Mouse (Mus musculus): ENCODE results near the gene Ppox.

Gene Ppox

DNA sequence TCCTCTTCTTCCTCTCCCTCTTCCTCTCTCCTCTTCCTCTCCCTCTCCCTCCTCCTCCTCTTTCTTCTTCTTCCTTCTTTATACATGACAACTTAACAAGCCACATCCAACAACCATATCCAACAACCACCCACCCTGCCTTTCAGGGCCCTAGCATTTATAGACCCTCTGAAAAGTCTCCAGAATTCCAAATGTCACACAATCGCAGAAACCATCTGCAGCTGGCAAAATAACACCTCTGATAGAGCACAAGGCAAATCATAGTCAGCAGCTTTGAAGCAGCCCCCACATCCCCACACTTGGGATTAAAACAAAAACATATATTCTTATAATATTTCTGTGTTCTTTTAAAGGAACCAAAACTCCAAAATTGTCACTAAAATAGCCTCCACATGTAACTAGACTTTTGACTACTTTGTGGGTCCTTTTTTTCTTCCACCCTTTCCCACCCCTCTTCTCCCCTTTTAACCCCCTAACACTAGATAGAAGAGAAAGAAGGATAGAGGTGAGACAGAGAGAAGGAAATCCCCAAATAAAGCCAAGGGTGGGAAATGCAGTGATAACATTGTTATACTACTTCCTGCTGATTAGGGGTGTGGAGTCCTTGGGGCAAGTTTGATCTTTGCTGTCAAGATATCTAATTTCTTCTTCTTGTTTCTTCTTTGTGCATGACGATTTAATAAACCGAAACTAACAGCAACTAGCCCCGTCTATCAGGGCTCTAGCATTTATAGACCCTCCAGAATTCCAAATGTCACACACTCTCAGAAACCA is 14.8 kb downstream of the Ppox start:
- no peak for DNase-seq (ENCODE audit: low spot score)

DNA sequence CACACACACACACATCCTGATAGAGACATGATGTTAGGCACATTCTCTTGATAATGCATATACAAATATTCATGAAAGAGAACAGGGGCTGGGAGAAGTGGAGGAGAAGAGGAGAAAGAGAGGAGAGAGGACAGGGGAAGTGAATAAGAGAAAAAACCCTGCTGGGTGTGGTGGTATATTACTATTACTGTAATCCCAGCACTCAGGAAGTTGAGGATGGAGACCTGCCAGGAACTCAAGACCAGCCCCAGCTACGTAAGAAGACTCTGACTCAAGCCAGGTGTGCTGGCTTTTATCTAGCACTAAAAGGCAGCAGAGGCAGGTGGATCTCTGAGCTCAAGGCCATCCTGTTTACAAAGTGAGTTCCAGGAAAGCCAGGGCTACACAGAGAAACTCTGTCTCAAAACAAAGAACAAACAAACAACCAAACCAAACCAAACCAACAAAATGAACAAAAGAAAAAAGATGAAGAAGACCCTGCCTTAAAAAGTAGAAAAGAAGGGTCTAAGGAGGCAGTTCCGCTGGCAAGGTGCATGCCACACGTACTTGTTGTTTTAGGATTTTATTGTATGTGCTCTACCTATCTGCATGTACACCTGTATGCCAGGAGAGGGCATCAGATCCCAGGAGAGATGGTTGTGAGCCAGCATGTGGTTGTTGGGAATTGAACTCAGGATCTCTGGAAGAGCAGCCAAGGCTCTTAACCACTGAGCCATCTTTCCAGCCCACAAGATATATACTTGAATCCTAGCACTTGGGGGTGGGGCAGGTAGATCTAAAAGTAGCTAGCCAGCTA is 17.1 kb downstream of the Ppox start:
- DNase-seq (ENCODE audit: low spot score), result no peak

DNA sequence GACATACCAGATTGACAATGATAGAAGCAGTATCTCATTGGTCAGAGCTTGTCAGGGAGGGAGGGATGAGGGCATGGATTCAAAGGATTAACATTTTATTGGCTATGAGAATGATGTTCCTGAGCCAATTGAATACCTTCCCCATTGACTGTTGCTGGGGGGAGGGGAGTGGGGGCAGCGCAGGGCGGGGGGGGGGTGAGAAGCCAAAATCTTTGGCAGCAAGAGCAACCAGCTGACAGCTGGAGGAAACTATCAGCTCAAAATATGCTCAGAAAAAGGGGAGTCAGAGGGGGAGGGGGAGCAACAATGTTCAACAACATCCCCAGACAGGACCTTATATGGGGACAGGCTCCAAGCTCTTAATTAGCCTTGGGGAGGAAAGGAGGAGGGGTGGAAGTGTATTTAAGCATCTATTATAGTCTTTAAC is 17.8 kb downstream of the Ppox start:
- no peak for DNase-seq (ENCODE audit: low spot score)

DNA sequence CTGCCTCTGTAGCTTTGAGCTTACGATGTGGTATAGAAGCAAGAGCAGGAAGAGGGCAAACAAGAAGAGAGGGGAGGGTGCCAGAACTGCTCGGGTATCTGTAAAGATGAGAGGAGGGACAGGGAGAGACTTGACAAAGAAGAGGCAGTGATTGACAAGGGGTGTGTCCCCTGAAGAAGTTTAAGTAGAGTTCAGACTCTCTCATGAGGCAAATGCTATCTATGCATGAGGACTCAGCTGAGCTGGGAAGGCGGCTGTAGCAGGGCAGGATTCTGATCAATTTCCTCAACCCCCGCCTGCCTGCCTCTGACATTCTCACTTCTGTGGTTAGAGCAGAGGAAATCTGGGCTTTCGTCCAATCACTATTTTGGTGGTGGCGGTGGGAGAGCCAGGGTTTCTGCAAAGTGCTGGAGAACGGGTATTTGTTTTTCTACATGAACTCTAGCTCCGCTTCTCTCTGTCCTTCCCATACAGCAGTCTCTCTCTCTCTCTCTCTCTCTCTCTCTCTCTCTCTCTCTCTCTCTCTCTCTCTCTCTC is 18.3 kb downstream of the Ppox start:
- DNase-seq (ENCODE audit: low spot score), result peak; percentile 58

DNA sequence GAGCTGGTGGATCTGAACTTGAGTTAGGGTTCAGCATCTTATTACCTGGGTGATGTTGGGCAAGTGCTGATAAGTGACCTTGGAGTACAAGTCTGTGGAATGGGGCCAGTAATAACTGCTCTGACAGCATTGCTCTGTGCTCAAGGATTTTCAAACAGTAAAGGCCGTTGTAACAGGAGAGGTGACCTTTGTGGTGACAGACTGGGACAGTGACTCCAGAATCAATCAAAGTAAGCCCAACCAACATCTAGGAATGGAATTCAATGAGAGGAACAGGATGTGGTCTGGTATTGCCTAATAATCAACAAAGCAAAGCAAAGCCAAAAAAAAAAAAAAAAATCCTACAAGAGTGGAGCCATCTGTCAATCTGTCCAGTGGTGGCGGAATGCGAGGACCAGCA is 20.7 kb downstream of the Ppox start:
- DNase-seq (ENCODE audit: low spot score), result no peak

DNA sequence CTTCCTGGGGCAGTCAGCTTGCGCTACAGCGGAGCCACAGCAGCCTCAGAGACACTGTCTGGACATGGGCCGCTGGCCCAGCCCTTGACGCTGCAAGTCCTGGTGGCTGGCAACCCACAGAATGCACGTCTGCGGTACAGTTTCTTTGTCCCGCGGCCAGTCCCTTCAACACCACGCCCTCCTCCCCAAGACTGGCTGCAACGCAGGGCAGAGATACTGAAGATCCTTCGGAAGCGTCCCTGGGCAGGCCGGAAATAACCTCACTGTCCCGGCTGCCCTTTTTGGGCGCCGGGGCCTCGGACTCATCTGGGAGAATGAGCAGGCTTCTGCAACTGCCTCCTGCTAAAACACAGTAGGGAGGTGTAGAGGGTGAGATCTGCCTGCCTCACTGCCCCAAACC is 22.1 kb downstream of the Ppox start:
- no peak for DNase-seq (ENCODE audit: low spot score)

DNA sequence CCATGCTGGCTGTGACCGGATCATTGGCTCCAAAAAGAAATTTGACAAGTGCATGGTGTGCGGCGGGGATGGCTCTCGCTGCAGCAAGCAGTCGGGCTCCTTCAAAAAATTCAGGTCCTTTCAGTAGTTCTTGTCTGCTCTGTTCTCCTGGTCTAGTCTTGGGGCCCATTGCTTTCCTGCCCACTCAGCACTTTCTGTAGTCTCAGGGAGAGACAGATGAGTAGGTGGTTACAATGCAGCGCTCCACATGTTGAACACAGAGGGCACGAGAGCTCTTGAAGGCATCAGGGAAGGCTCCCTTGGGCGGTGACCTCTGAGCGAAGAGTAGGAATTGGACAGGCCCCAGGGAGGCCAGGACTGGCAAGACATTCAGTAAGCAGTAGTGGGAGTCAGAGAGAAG is 23.2 kb downstream of the Ppox start:
- no peak for DNase-seq (ENCODE audit: low spot score)

DNA sequence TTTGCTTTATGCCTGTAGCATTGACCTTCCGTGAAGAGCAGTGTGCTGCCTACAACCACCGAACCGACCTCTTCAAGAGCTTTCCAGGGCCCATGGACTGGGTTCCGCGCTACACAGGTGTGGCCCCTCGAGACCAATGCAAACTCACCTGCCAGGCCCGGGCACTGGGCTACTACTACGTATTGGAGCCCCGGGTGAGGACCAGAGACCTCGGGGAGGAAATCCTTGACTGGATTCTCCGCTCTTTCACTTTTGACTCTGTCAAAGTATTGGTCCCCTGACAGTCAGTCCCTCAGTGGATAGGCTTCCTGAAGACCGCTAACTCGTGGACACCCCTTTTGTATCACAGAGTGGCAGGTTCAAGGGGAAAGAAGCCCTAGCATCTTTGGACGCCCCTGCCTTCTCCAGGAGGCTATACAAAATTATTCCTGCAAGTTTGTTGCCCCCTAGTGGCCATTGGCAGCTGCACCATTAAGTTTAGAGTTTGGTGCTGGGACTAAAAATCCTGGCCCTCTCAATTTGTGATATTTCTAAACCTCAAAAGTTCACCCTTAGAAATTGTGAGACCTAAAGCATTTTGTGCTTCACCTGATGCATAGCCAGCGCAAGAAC is 23.9 kb downstream of the Ppox start:
- DNase-seq (ENCODE audit: low spot score), result peak; percentile 61

DNA sequence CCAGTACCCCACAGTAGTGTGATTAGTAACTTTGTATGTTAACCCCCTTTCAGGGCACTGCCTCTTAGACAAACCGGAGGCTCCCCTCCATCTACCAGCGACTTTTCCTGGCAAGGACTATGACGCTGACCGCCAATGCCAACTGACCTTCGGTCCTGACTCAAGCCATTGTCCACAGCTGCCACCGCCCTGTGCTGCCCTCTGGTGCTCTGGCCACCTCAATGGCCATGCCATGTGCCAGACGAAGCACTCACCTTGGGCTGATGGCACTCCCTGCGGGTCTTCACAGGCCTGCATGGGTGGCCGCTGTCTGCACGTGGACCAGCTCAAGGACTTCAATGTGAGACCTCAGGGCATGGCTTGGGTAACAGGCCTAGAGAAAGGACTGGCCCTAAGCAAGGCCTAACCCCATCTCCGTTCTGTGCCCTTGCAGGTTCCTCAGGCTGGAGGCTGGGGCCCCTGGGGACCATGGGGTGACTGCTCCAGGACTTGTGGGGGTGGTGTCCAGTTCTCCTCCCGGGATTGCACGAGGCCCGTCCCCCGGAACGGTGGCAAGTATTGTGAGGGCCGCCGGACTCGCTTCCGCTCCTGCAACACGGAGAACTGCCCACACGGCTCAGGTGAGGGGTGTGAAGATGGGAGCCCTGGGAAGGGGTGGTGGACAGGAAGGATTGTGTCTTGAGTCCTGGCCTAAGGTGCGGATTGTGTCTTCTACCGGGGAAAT is 24.7 kb downstream of the Ppox start:
- DNase-seq (ENCODE audit: low spot score), result no peak

DNA sequence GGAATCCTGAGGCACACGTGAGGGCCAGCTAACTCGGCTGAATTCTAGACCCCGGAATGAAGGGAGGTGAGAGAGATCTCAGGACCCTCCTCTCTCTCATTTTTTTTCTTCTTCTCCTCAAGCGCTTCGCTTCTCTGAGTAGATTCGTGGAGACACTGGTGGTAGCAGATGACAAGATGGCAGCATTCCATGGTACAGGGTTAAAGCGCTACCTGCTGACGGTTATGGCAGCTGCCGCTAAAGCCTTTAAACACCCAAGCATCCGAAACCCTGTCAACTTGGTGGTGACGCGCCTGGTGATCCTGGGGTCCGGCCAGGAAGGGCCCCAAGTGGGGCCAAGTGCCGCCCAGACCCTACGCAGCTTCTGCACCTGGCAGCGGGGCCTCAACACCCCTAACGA is 28.6 kb downstream of the Ppox start:
- no peak for DNase-seq (ENCODE audit: low spot score)

DNA sequence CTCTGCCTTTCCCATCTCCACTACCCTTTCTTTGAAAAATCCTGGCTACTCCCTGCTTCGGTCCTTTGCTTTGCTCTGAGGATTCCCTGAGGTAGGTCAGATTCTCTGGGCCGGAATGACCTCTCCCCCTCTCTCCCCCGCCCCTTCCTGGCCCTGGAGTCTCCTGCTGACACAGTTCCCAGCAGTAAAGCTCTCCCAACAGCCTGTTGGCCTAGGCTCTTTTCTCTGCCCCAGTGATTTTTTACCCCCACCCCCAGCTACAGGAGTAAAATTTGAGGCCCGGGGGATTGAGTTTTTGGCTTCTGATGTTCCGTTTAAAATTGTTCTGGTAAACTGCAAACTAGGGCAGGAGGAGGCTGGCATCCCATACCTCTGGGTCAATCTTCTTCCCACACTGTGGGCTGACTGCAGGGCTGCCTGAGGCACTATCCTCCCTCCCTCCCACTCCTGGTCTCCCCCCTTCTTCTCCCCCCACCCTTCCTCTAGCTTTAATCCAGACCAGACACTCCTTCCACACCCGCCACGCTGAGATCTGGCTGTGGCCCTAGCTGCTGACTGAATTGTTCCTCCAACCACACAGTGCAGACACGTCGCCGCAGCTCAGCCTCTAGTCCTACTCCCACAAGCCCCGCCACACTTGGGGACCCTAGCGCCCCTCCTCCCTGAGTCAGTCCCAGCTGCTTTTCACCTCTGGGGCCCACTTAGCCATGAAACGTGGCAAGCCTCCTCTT is 29.2 kb downstream of the Ppox start:
- DNase-seq (ENCODE audit: low spot score), result peak; percentile 42

DNA sequence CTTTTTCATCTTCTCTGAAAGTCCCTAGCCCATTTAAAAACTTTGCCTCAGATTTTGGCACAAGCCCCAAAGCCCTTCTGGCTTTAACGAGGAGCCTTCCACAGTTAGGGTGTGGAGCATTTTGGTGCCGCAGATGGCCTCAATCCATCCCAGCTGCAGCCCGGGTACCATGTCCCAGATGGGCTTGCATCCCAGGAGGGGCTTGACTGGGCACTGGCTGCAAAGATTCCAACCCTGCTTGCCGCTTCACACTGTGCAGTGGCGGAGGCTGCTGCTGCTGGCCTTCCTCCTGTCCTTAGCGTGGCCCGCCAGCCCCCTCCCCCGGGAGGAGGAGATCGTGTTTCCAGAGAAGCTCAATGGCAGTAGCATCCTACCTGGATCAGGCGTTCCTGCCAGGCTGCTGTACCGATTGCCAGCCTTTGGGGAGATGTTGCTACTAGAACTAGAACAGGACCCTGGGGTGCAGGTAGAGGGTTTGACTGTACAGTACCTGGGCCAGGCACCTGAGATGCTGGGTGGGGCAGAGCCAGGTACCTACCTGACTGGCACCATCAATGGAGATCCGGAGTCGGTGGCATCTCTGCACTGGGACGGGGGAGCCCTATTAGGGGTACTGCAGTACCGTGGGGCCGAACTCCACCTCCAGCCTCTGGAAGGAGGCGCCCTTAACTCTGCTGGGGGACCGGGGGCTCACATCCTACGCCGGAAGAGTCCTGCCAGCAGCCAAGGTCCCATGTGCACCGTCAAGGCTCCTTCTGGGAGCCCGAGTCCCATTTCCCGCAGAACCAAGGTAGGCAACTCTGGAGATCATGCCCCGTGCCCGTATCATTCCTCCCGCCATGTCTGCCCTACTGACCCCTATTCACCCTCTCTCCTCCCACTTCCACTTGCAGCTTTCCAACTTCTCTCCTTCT is 30.0 kb downstream of the Ppox start, which contains the start of gene Ndufs2:
Gene Ndufs2, minus strand, starts transcription at position 709 of the 914 bp plus-strand sequence.
- no peak for DNase-seq (ENCODE audit: low spot score)

DNA sequence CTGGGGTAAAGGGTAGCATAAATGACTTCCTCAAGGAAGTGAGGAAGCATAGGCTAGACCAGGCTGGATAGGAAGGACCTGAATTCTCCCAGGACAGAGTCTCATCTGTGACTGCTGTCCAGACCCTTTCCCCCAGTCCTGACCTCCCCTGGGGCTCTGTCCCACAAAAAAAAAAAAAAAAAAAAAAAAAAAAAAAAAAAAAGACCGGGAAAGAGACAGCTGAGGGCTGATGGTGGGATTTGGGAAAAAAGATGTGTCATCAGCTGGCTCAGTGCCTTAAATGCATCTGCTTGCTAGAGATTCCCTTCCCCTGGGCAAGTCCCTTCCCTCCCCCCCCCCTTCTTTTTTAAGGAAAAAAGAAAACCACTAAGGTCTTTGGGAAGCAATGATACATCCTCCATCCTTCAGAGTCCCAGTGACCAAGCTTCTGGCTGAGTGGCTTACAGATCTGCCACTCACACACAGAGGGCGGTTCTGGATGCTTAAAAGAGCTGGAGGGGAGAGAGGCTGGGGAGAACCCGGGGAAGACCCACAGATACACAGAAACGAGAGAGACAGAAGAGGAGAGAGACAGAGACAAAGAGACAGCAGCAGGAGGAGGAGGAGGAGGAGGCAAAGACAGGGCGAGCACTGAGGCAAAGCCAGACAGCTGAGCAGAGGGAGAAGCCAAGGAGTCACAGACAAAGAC is 30.9 kb downstream of the Ppox start, which contains the start of gene Adamts4:
Gene Adamts4, plus strand, starts transcription at position 509 of the 688 bp plus-strand sequence.
- DNase-seq (ENCODE audit: low spot score), result peak; percentile 61

DNA sequence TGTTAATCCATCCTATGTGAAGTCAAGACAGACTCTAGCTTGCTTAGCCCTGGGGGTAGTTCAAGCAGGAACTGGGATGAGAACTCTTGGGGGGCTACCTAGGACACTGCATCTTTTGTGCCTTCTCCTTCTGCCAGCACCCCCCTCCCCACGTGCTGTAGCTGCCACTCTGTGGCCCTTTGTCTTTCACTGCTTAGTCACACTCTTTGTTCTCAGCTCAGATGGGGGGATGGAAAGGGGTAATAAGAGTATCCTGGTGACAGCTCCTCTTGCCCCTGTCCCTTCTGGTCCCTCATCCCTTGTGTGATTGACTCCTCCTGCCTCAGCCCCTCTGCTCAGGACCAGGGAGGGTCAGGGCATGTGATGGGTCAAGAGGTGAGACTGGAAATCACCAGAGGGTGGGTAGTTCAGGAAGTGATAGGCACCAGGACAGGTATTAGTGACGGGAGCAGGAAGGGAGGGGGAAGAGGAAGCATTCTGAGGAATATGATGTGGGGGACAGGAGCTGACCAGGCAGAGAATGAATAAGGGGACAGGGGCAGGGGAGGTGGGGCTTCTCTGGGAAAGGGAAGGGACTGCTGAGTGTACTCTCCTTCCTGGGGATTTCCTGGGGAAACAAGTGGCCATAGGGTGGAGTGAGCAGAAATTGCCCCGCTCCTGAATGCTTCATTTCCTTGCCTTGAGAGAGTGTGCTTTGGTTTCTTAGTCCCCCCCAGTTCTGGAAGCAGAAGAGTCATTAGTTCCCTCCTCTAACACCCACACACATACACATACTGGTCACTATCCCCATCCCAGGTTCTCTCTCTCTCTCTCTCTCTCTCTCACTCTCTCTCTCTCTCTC is 32.4 kb downstream of the Ppox start:
- DNase-seq (ENCODE audit: low spot score), result no peak

DNA sequence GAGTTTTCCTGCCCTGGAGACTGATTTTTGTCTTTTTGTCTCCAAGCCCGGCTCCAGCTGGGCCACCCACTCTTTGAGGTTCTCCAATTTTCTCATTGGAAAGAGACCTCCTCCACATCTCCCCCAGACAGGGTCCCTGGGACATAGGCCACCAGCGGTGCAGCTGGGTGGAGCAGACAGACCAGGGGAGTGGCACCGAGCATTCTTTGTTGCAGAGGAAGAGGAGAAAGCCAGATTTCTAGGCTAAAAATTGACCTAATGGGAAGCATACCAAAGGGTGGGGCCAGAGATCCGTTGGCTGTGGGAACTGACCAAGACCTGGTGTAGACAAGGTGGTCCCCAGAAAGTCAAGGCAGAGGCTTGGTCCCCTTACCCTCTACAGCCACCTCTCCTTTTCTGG is 33.1 kb downstream of the Ppox start:
- DNase-seq (ENCODE audit: low spot score), result no peak

DNA sequence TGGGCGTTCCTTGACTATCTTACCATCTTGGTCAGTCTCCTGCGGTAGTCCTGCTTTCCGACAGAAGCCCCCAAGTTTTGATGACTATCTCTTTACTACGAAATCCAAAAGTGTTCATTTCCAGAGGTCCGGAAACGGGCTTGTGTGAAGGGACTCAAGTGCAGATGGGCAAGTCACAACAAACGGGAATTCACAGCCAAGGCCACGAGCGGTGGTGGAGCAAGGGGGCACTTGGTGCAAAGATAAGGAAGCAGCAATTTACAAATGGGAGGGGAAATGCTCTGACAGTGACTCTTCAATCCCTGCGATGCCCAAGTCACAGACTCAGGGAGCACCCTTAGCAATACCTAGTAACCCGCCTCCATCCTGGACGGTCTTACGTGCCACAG is 33.5 kb downstream of the Ppox start:
- no peak for DNase-seq (ENCODE audit: low spot score)

DNA sequence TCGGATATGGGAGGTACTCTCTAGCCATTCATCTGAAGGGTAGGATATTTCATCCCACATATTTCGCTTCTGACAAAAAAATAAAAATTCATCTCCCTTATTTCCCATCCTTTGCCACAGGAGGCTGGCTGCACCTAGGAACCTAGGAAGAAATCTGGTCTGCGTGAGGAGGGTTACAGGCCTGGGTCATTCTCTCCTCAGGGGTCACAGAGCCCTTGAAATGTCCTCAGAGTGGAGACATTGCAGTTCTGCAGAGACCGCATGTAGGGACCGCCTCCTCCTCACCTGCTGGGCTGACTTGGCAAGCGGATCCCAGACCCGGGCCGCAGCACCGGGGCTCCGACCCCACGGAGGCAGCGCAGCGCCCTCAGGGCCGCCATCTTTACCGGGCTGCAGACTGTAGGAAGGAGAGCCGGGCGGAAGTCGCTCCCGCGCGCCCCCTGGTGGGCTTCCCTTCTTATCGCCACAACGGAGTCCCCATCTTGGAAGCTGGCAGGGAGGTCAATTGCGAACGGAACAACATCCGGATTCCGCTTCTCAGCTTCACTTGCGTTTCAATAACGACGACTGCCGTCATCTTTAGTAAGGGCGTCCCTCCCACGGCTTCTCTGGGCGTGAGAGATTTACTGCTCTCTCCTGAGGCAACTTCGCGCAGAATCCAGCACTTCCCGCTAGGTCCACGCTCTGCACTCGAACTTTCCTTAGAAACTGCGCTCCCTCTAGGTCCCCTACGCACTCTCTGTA is 34.1 kb downstream of the Ppox start:
- DNase-seq (ENCODE audit: low spot score), result peak; percentile 98

DNA sequence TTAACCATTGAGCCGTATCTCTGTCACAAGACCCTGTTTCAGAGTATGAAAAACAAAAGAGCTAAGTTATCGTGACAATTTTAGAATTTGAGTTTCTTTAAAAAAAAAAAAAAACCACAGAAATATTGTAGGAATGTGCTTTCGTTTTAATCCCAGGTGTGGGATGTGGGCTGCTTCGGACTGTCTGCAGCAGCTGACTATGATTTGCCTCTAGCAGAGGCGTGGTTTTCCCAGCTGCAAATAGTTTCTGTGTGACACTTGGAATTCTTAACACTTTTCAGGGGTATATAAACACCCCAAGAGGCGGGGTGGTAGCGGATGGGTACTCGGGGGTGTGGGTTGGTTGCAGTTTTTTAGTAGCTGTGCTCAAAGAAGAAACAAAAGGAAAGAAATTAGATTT is 35.6 kb downstream of the Ppox start:
- DNase-seq (ENCODE audit: low spot score), result no peak

All from urinary bladder, postnatal 14 days (tissue).